Mouse (Mus musculus): ENCODE measurements around the gene Golph3l. TPM values are rescaled to one million over a fixed set of nuclear protein-coding genes. Genes with fewer than 3 reads are reported as not detected.
"Not testable (repeated sequence)": the region's sequence is repeated elsewhere in the genome, so short reads cannot be mapped to it uniquely, and the experiment has no call there.

Golph3l gene
- polyA plus RNA-seq, 1 experiment from 2014 or later: 27.9 TPM

DNA sequence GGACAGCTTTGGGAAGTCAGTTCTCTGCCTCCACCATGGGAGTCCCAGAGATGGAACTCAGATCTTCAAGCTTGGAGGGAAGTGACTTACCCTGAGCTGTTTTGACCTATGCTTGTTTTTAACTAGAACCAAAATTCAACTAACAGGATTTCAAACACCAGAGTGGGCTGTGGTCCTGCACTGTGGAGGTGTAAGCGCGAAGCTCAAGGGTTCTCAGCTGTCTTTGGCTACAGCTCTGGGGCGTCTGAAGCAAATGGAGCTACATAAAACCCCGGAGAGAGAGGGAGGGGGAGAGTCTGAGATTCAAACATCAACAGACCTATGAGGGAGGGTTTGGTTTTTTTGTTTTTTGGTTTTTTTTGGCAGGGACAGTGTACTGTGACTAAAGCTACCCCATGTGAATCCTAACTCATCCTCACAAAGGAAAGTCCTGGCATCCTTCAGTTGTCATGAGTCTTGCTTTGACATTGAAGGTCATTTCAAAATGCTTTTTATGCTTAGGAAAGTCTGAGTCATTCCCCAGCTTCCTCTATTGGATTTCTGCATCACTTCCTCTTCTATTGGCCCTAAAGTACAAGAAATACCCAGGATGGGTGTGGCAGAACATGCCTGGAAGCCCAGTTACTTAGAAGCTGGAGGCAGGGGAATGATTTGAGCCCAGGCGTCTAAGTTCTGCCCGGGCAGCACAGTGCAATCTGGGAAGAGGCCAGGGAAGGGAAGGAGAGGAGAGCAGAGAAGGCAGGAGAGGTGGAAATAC, 61.7 kb downstream of the Golph3l start:
- WGBS: 49% methylated on average over 6 of the region's 6 CpGs
- peak; percentile 46 for ATAC-seq (replicated peaks; ENCODE audit: extremely low read depth, insufficient read depth, low FRiP score)
- H3K36me3 ChIP-seq (ENCODE audit: control insufficient read depth, insufficient read depth): no peaks in the 10 kb centered on the region

DNA sequence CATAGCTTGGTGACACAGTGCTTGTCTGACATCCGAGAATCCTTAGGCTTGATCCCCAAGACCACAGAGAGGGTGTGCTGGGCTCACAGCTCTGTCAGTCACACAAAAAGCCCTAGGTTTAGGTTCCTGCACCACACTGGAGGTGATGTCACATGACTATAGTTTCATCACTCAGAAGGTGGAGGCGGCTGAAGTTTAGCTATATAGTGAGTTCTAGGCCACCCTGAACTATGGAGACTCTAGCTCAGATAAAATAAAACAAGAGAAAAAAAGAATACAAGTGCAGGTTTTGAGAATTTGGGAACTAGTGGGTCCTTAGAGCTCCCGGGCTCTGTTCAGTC, 62.3 kb downstream of the Golph3l start:
- Histone ChIP-seq H3K9ac (ENCODE audit: low read length) (no peak overlapping the region), H3K27ac (ENCODE audit: low read length) (peak overlapping the region; percentile 75), H3K27me3 (ENCODE audit: control insufficient read depth, insufficient read depth, low read length) (no peaks in the 10 kb centered on the region), H3K4me1 (ENCODE audit: control insufficient read depth, insufficient read depth, low read length) (peaks cover 19% of the 10 kb centered on the region), H3K9me3 (replicated peaks; ENCODE audit: control insufficient read depth, low read length) (no peaks in the 10 kb centered on the region), H3K36me3 (ENCODE audit: control insufficient read depth, insufficient read depth) (no peaks in the 10 kb centered on the region), H3K4me3 (ENCODE audit: low read length) (no peak overlapping the region), H3K4me2 (ENCODE audit: low read depth, low read length) (no peak overlapping the region)
- WGBS: 70% methylated on average over 3 of the region's 3 CpGs
- no peak for ATAC-seq (replicated peaks; ENCODE audit: extremely low read depth, insufficient read depth, low FRiP score)

More for the DNA sequence above, 61.7 kb downstream of the Golph3l start:
- no peak overlapping the region for H3K9ac ChIP-seq (ENCODE audit: low read length)
- H3K4me2 ChIP-seq (ENCODE audit: low read depth, low read length): no peak overlapping the region
- peak overlapping the region; percentile 75 for H3K27ac ChIP-seq (ENCODE audit: low read length)
- peaks cover 19% of the 10 kb centered on the region for H3K4me1 ChIP-seq (ENCODE audit: control insufficient read depth, insufficient read depth, low read length)
- no peak overlapping the region for H3K4me3 ChIP-seq (ENCODE audit: low read length)
- no peaks in the 10 kb centered on the region for H3K27me3 ChIP-seq (ENCODE audit: control insufficient read depth, insufficient read depth, low read length)
- H3K9me3 ChIP-seq (replicated peaks; ENCODE audit: control insufficient read depth, low read length): no peaks in the 10 kb centered on the region

DNA sequence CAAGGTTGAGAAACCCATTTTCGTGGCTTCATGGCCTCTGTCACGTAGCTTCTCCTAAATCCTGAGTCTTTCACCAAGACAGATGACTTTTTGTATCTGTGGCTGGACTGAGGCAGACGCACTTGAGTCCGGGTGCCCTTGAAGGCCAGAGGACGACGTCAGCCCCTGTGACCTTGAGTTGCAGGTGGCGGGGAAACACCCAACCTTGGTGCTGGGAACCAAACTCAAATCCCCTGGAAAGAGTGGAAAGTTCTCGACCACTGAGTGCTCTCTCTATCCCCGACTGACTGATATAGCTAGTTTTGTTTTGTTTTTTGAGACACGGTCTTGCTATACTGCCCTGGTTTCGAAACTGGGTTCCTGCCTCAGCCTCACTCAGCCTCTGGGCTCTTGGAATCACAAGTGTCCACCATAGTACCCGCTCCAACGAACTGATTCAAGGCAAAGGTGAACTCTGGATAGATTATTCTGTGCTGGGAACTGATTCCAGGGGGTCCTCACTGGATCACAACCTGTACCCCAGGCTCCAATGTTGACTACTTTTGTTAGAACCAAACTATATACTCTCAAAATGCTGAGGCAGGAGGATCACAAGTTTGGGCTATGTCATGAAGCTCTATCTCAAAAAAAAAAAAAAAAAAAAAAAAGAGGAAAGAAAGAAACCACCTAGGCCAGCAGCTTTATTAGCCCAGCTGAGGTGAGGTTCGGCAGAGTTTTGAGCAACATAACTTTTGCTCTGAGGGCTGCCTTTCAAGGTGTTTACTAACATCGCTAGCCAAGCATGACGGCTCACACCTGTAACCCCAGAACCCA, 62.9 kb downstream of the Golph3l start:
- no peak overlapping the region for H3K9ac ChIP-seq (ENCODE audit: low read length)
- H3K4me3 ChIP-seq (ENCODE audit: low read length): no peak overlapping the region
- no peaks in the 10 kb centered on the region for H3K27me3 ChIP-seq (ENCODE audit: control insufficient read depth, insufficient read depth, low read length)
- H3K27ac ChIP-seq (ENCODE audit: low read length): peak overlapping the region; percentile 75
- ATAC-seq (replicated peaks; ENCODE audit: extremely low read depth, insufficient read depth, low FRiP score): no peak
- no peaks in the 10 kb centered on the region for H3K36me3 ChIP-seq (ENCODE audit: control insufficient read depth, insufficient read depth)
- peaks cover 19% of the 10 kb centered on the region for H3K4me1 ChIP-seq (ENCODE audit: control insufficient read depth, insufficient read depth, low read length)
- no peak overlapping the region for H3K4me2 ChIP-seq (ENCODE audit: low read depth, low read length)
- H3K9me3 ChIP-seq (replicated peaks; ENCODE audit: control insufficient read depth, low read length): no peaks in the 10 kb centered on the region
- WGBS: 86% methylated on average over 16 of the region's 16 CpGs

DNA sequence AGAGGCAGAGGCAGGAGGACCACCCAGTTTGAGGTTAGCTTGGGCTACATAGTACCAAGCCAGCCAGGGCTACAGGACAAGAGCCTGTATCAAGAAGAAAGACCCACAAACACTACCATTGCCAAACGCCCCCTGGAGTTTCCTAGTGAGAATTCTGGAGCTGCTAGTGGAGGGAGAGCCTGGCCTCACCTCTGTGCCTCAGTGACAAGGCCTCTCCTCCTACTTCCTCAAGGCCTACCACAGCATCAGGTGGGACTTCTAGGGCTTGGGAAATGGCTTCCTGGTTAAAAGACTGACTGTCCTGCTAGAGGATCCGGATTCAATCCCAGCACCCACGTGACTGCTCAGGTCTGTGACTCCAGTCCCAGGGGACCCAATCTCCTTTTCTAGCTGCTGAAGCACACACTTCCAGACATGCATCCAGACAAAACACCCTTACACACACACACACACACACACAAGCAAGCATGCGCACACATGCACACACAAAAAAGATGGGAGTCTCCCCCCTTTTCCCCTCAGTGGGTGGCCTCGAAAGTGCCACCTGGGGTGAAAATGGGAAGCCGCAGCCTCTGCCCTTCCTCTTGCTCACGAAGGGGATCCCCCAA, 63.6 kb downstream of the Golph3l start:
- ATAC-seq (replicated peaks; ENCODE audit: extremely low read depth, insufficient read depth, low FRiP score): no peak
- no peak overlapping the region for H3K4me2 ChIP-seq (ENCODE audit: low read depth, low read length)
- no peak overlapping the region for H3K27ac ChIP-seq (ENCODE audit: low read length)
- no peak overlapping the region for H3K9ac ChIP-seq (ENCODE audit: low read length)
- H3K36me3 ChIP-seq (ENCODE audit: control insufficient read depth, insufficient read depth): no peaks in the 10 kb centered on the region
- WGBS: 71% methylated on average over 7 of the region's 7 CpGs
- no peaks in the 10 kb centered on the region for H3K27me3 ChIP-seq (ENCODE audit: control insufficient read depth, insufficient read depth, low read length)
- H3K9me3 ChIP-seq (replicated peaks; ENCODE audit: control insufficient read depth, low read length): no peaks in the 10 kb centered on the region
- peaks cover 19% of the 10 kb centered on the region for H3K4me1 ChIP-seq (ENCODE audit: control insufficient read depth, insufficient read depth, low read length)
- H3K4me3 ChIP-seq (ENCODE audit: low read length): no peak overlapping the region

DNA sequence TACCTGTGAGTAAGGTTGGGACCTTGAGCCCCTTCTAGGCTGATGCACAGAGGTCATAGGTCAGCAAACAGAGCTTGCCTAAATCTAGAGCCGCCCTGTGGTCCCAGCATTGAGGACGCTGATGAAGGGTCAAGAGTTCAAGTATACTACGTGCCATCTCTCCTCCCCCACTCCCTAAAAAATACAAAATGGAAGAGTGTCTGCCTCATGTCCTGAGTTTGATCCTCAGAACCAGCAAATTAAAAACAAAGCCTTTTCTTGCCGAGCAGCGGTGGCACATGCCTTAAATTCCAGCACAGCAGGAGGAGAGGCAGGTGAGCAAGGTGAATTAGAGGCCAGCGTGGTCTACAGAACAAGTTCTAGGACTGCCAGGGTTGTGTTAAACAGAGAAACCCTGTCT, 64.1 kb downstream of the Golph3l start:
- Histone ChIP-seq H3K27ac (ENCODE audit: low read length) (no peak overlapping the region), H3K4me2 (ENCODE audit: low read depth, low read length) (no peak overlapping the region), H3K4me3 (ENCODE audit: low read length) (no peak overlapping the region), H3K9ac (ENCODE audit: low read length) (no peak overlapping the region), H3K27me3 (ENCODE audit: control insufficient read depth, insufficient read depth, low read length) (no peaks in the 10 kb centered on the region), H3K36me3 (ENCODE audit: control insufficient read depth, insufficient read depth) (no peaks in the 10 kb centered on the region), H3K4me1 (ENCODE audit: control insufficient read depth, insufficient read depth, low read length) (peaks cover 21% of the 10 kb centered on the region), H3K9me3 (replicated peaks; ENCODE audit: control insufficient read depth, low read length) (no peaks in the 10 kb centered on the region)
- no peak for ATAC-seq (replicated peaks; ENCODE audit: extremely low read depth, insufficient read depth, low FRiP score)
- WGBS: 37% methylated on average over 6 of the region's 6 CpGs

DNA sequence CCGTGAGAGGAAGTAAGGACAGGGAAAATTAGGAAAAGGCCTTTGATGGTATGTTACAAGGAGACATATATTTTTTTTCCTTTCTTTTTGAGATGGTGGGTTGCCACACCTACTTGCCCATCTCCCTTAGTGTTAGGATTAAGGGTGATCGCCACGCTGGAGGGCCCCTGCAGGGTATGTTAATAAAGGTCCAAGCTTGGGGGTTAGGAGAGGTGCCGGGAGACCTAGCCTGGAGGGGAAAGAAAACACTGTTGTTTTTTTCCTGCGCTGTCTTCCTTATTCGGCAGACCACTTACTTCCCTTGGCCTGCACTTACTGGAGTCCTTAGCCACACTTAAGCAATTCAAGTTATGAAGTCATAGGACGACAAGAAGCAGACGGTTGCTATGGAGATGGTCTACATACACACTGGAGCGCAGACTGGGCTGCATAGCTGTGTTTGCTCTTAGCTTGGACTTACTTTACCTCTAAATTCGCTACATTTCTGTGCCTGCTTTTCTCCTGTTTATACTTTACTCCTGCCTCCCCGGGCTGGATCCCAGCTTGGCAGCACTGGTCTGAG, 64.8 kb downstream of the Golph3l start:
- Histone ChIP-seq H3K27me3 (ENCODE audit: control insufficient read depth, insufficient read depth, low read length) (no peaks in the 10 kb centered on the region), H3K9ac (ENCODE audit: low read length) (0 out of 2 replicates have a peak overlapping the region, but pooled peaks have one; percentile 31), H3K4me1 (ENCODE audit: control insufficient read depth, insufficient read depth, low read length) (peaks cover 21% of the 10 kb centered on the region), H3K27ac (ENCODE audit: low read length) (peak overlapping the region; percentile 62), H3K4me3 (ENCODE audit: low read length) (no peak overlapping the region), H3K9me3 (replicated peaks; ENCODE audit: control insufficient read depth, low read length) (no peaks in the 10 kb centered on the region), H3K4me2 (ENCODE audit: low read depth, low read length) (peak overlapping the region; percentile 19; the same call in 1 of the 2 replicates), H3K36me3 (ENCODE audit: control insufficient read depth, insufficient read depth) (no peaks in the 10 kb centered on the region)
- 22% methylated on average over 11 of the region's 11 CpGs for WGBS
- no peak for ATAC-seq (replicated peaks; ENCODE audit: extremely low read depth, insufficient read depth, low FRiP score)

DNA sequence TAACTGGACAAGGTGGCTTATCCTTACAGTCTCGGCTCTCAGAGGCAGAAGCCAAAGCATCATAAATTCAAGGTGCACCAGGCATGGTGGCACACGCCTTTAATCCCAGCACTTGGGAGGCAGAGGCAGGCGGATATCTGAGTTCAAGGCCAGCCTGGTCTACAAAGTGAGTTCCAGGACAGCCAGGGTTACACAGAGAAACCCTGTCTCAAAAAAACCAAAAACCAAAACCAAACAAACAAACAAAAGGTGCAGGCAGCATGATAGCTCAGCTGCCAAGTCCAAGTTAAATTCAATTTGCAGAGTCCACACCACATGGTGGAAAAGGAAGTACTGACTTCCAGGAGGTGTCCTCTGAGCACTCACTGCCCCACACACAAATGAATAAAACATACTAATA, 65.6 kb downstream of the Golph3l start:
- not testable (repeated sequence) for H3K9ac ChIP-seq (ENCODE audit: low read length); H3K4me3 ChIP-seq (ENCODE audit: low read length); H3K4me2 ChIP-seq (ENCODE audit: low read depth, low read length); H3K36me3 ChIP-seq (ENCODE audit: control insufficient read depth, insufficient read depth); H3K27me3 ChIP-seq (ENCODE audit: control insufficient read depth, insufficient read depth, low read length); H3K27ac ChIP-seq (ENCODE audit: low read length); ATAC-seq (replicated peaks; ENCODE audit: extremely low read depth, insufficient read depth, low FRiP score); H3K9me3 ChIP-seq (replicated peaks; ENCODE audit: control insufficient read depth, low read length)
- H3K4me1 ChIP-seq (ENCODE audit: control insufficient read depth, insufficient read depth, low read length): peaks cover 21% of the 10 kb centered on the region
- 84% methylated on average over 3 of the region's 3 CpGs for WGBS

DNA sequence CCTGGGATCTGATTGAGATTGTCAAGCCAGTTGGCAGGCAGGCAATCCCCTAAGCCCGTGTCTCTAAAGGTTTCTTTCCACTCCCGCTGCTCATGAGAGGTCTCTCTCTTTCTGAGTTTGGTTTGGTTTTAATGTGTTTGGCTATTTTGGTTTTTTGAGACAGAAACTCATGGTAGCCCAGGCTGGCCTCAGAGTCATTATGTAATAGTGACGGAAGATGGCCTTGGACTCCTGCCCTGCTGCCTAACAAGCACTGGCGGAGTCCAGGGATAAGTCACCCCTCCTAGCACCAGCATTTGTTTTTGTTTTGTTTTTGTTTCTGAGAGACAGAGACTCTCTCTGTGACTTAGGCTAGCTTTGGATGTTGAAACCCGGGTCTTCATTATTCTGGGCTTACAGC, 66.7 kb downstream of the Golph3l start:
- WGBS: 81% methylated on average over 5 of the region's 5 CpGs
- peaks cover 19% of the 10 kb centered on the region for H3K4me1 ChIP-seq (ENCODE audit: control insufficient read depth, insufficient read depth, low read length)
- no peak overlapping the region for H3K9ac ChIP-seq (ENCODE audit: low read length)
- 0 out of 2 replicates have a peak, but pooled peaks cover 3% of the 10 kb centered on the region for H3K36me3 ChIP-seq (ENCODE audit: control insufficient read depth, insufficient read depth)
- no peak overlapping the region for H3K4me2 ChIP-seq (ENCODE audit: low read depth, low read length)
- ATAC-seq (replicated peaks; ENCODE audit: extremely low read depth, insufficient read depth, low FRiP score): no peak
- H3K27ac ChIP-seq (ENCODE audit: low read length): no peak overlapping the region
- H3K9me3 ChIP-seq (replicated peaks; ENCODE audit: control insufficient read depth, low read length): no peaks in the 10 kb centered on the region
- no peak overlapping the region for H3K4me3 ChIP-seq (ENCODE audit: low read length)
- H3K27me3 ChIP-seq (ENCODE audit: control insufficient read depth, insufficient read depth, low read length): no peaks in the 10 kb centered on the region
